ENCODE assay signal across 20 mouse cellular contexts in genomic region chr3:135404599-135404998, GRCm38 (mm10). TPM values are rescaled to one million over a fixed set of nuclear protein-coding genes. Genes with fewer than 3 reads are reported as not detected.
A peak's percentile ranks its signal among the peaks of the same experiment; 100 is the strongest.
DNase-seq lines count a peak whose midpoint lies in the region; ATAC-seq and TF ChIP-seq lines count a peak whose summit lies in the region.
"Had no signal": no experiment of that assay in that cellular context is flagged by ENCODE, and none has a peak within 500 bp of the region (broad histone marks: within the 10 kb centered on the region; RNA-seq: fewer than 3 reads in every experiment).

No protein-coding gene starts in this region.

- peak; percentile 23 for DNase-seq in right cerebral cortex, adult 18-20 months
- no peak for DNase-seq in right cerebral cortex, postnatal 14 days
- DNase-seq in Patski (ENCODE audit: low read depth, low spot score): peak; percentile 73
- no peak for DNase-seq in testis, postnatal 14 days (ENCODE audit: low spot score)
- no peak for DNase-seq in natural killer cell, adult 2 months (ENCODE audit: low spot score in 2 of 2)
- DNase-seq: cerebellum, adult 2 months; gastrocnemius, postnatal 36 days; midbrain, embryonic 14.5 days; thymus, postnatal 25 days had no signal

- H3K36me3 ChIP-seq in intestine, postnatal 0 days (ENCODE audit: control insufficient read depth, insufficient read depth): peaks cover 19% of the 10 kb centered on the region; the same call in 1 of the 2 replicates
- peaks cover 11% of the 10 kb centered on the region; the same call in 1 of the 2 replicates for H3K36me3 ChIP-seq in intestine, embryonic 15.5 days

- 79% methylated on average over 4 of the region's 4 CpGs for WGBS in intestine, postnatal 0 days
- WGBS in intestine, embryonic 15.5 days: 75% methylated on average over 4 of the region's 4 CpGs

- no peak overlapping the region for H3K27ac ChIP-seq in intestine, postnatal 0 days (ENCODE audit: low read depth, low read length)
- no peak overlapping the region for H3K27ac ChIP-seq in intestine, embryonic 15.5 days
- H3K27ac ChIP-seq: embryonic facial prominence, embryonic 10.5 days; forebrain, embryonic 15.5 days; hindbrain, embryonic 14.5 days; liver, embryonic 15.5 days; neural tube, embryonic 15.5 days had no signal

- in situ Hi-C loops in Patski (cut with MboI; ENCODE audit: low pct_unique_long_range_greater_than_20kb): loop anchor here (5.0 kb wide), 2 partner anchors 103 to 328 kb away; no protein-coding TSS in a partner anchor

- POLR2A ChIA-PET in Patski (lab: Charles Lee): interaction anchor here (0.7 to 1.0 kb wide), 2 partner anchors 301 to 323 kb away, joined by 3 read pairs; no protein-coding TSS in a partner anchor

- CTCF ChIA-PET in Patski (lab: Charles Lee): interaction anchor here (0.7 to 5.0 kb wide), 21 partner anchors 10 to 326 kb away, joined by 3 to 31 read pairs (median 5); partner anchors contain the start of genes Bdh2, Cisd2, Manba and Ube2d3

- no peaks in the 10 kb centered on the region for H3K9me3 ChIP-seq in intestine, postnatal 0 days (ENCODE audit: control insufficient read depth)
- no peaks in the 10 kb centered on the region; the same call in 1 of the 2 replicates for H3K9me3 ChIP-seq in intestine, embryonic 15.5 days
- H3K9me3 ChIP-seq: embryonic facial prominence, embryonic 10.5 days; forebrain, embryonic 15.5 days; liver, embryonic 15.5 days; neural tube, embryonic 15.5 days had no signal

- peak; percentile 21; the same call in 1 of the 2 replicates for TF ChIP-seq CTCF in intestine, postnatal 0 days (IDR thresholded peaks at IDR 0.05; ENCODE audit: low read depth)
- TF ChIP-seq CTCF in Patski (IDR thresholded peaks at IDR 0.05): peak; percentile 67

- H3K27me3 ChIP-seq in intestine, postnatal 0 days (replicated peaks; ENCODE audit: control insufficient read depth, insufficient read depth, low read length): no peaks in the 10 kb centered on the region
- H3K27me3 ChIP-seq in intestine, embryonic 15.5 days (replicated peaks): no peaks in the 10 kb centered on the region
- H3K27me3 ChIP-seq in Patski: no peaks in the 10 kb centered on the region
- H3K27me3 ChIP-seq: forebrain, embryonic 15.5 days; heart, embryonic 12.5 days; liver, embryonic 15.5 days; neural tube, embryonic 15.5 days had no signal

- no peaks in the 10 kb centered on the region for H3K4me1 ChIP-seq in intestine, postnatal 0 days (replicated peaks; ENCODE audit: control insufficient read depth, insufficient read depth, low read length)
- peaks cover 5% of the 10 kb centered on the region; the same call in 1 of the 2 replicates for H3K4me1 ChIP-seq in intestine, embryonic 15.5 days (replicated peaks)
- H3K4me1 ChIP-seq: embryonic facial prominence, embryonic 10.5 days had no signal

- H3K4me3 ChIP-seq in intestine, postnatal 0 days (ENCODE audit: low read depth, low read length): no peak overlapping the region
- no peak overlapping the region for H3K4me3 ChIP-seq in intestine, embryonic 15.5 days (replicated peaks)
- H3K4me3 ChIP-seq: embryonic facial prominence, embryonic 10.5 days; forebrain, embryonic 15.5 days; heart, embryonic 12.5 days; liver, embryonic 15.5 days; myocyte; neural tube, embryonic 15.5 days had no signal

- ATAC-seq in intestine, postnatal 0 days: no peak
- no peak for ATAC-seq in intestine, embryonic 15.5 days
- ATAC-seq in Patski: peak; percentile 83
- ATAC-seq: forebrain, embryonic 15.5 days had no signal

- no peak overlapping the region for H3K4me2 ChIP-seq in intestine, postnatal 0 days (replicated peaks; ENCODE audit: low read depth)
- no peak overlapping the region for H3K4me2 ChIP-seq in intestine, embryonic 15.5 days (replicated peaks)
- H3K4me2 ChIP-seq: forebrain, embryonic 15.5 days; heart, embryonic 12.5 days; hindbrain, embryonic 14.5 days; liver, embryonic 15.5 days; neural tube, embryonic 15.5 days had no signal

- no peak overlapping the region for H3K9ac ChIP-seq in intestine, postnatal 0 days (ENCODE audit: low read depth, low read length)
- no peak overlapping the region for H3K9ac ChIP-seq in intestine, embryonic 15.5 days
- H3K9ac ChIP-seq: forebrain, embryonic 15.5 days; heart, embryonic 12.5 days; hindbrain, embryonic 14.5 days; liver, embryonic 15.5 days; neural tube, embryonic 15.5 days had no signal

RNA-seq across cellular contexts. Expression of gene Cisd2, which starts 19.1 kb away (rescaled TPM):
- polyA plus RNA-seq in intestine, postnatal 0 days (2015; fragmentation: Nextera tagmentation; extraction: Ambion mirVana): 41.6 and 44.3 TPM in 2 replicates
- polyA plus RNA-seq in intestine, embryonic 15.5 days (2015; fragmentation: Nextera tagmentation; extraction: Ambion mirVana): 61.9 and 62.9 TPM in 2 replicates
- 37.6 TPM for polyA plus RNA-seq in Patski (2021)

RNA-seq across cellular contexts. Expression of gene Ube2d3, which starts 33.4 kb away (rescaled TPM):
- 383 and 404 TPM in 2 replicates for polyA plus RNA-seq in intestine, postnatal 0 days (2015; fragmentation: Nextera tagmentation; extraction: Ambion mirVana)
- polyA plus RNA-seq in intestine, embryonic 15.5 days (2015; fragmentation: Nextera tagmentation; extraction: Ambion mirVana): 483 and 535 TPM in 2 replicates
- polyA plus RNA-seq in Patski (2021): 431 TPM

RNA-seq across cellular contexts. Expression of gene Slc9b1, which starts 56.8 kb away (rescaled TPM):
- polyA plus RNA-seq in intestine, postnatal 0 days (2015; fragmentation: Nextera tagmentation; extraction: Ambion mirVana): 0.24 TPM in 1 of 2 replicates, not detected in the other
- polyA plus RNA-seq in intestine, embryonic 15.5 days (2015; fragmentation: Nextera tagmentation; extraction: Ambion mirVana): 0.10 and 0.25 TPM in 2 replicates
- polyA plus RNA-seq in Patski (2021): not detected
- polyA plus RNA-seq: C2C12; cerebellum, adult 2 months; embryonic facial prominence, embryonic 10.5 days; heart, embryonic 12.5 days; liver, embryonic 15.5 days; midbrain, embryonic 14.5 days; myocyte; small intestine, adult 2 months had no signal

Comparison
In these comparisons a context has a peak if more than half of its experiments do, and no peak if none do; other contexts are left out.
1. DNase-seq: peak in right cerebral cortex, adult 18-20 months (single experiment) and Patski (single experiment); none in right cerebral cortex, postnatal 14 days (single experiment), testis, postnatal 14 days (single experiment) and natural killer cell, adult 2 months (0 of 2).